18 mouse cellular contexts compared by ENCODE assay signal in the genomic region with DNA sequence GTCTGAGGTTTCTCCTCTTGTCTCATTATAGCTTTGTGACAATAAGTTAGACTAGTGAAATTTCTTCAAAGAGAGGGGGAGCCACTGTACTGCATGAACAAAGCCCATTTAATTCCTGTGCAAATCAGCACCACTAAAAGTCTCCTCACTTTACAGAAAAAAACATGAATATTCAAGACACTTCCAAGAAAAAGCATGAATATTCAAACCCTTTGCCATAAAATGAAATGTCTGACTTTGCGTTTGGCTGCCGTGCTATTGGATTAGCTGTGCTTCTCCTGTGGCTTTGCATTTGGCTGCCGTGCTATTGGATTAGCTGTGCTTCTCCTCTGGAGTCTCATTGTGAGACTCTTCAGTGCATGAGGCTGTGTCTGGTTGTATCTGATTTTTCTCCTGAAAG.
DNase-seq lines count a peak whose midpoint lies in the region; ATAC-seq and TF ChIP-seq lines count a peak whose summit lies in the region.
"Had no signal": no experiment of that assay in that cellular context is flagged by ENCODE, and none has a peak within 500 bp of the region (broad histone marks: within the 10 kb centered on the region; RNA-seq: fewer than 3 reads in every experiment).

No protein-coding gene starts in this region.

- no peak overlapping the region for H3K27ac ChIP-seq in left cerebral cortex, adult 2 months
- no peak overlapping the region for H3K27ac ChIP-seq in forebrain, postnatal 0 days (ENCODE audit: low read depth, low read length)
- H3K27ac ChIP-seq in midbrain, embryonic 15.5 days: no peak overlapping the region
- H3K27ac ChIP-seq: heart, adult 2 months; intestine, embryonic 15.5 days; limb, embryonic 13.5 days; stomach, postnatal 0 days had no signal

- no peaks in the 10 kb centered on the region for H3K36me3 ChIP-seq in forebrain, postnatal 0 days (ENCODE audit: insufficient read depth)
- H3K36me3 ChIP-seq in midbrain, embryonic 15.5 days (replicated peaks): no peaks in the 10 kb centered on the region
- H3K36me3 ChIP-seq: intestine, embryonic 15.5 days; limb, embryonic 13.5 days had no signal

- peak; percentile 89 for ATAC-seq in forebrain, postnatal 0 days
- peak; percentile 81 for ATAC-seq in midbrain, embryonic 15.5 days (replicated peaks)
- ATAC-seq: intestine, embryonic 15.5 days had no signal

- no peaks in the 10 kb centered on the region for H3K9me3 ChIP-seq in forebrain, postnatal 0 days (ENCODE audit: low read length)
- no peaks in the 10 kb centered on the region for H3K9me3 ChIP-seq in midbrain, embryonic 15.5 days
- H3K9me3 ChIP-seq: intestine, embryonic 15.5 days; limb, embryonic 13.5 days had no signal

- TF ChIP-seq POLR2A in brain, embryonic 14.5 days (IDR thresholded peaks at IDR 0.05; ENCODE audit: borderline replicate concordance, extremely low read depth, insufficient read depth, insufficient read length, poor library complexity, severe bottlenecking): no peak

- intact Hi-C loops in left cerebral cortex, adult 2 months (cut with DNase I): no loop called here

- no peak overlapping the region for H3K4me2 ChIP-seq in forebrain, postnatal 0 days (ENCODE audit: low read depth)
- no peak overlapping the region for H3K4me2 ChIP-seq in midbrain, embryonic 15.5 days
- H3K4me2 ChIP-seq: intestine, embryonic 15.5 days; limb, embryonic 13.5 days had no signal

- 17% methylated on average over 3 of the region's 3 CpGs for WGBS in forebrain, postnatal 0 days
- 13% methylated on average over 3 of the region's 3 CpGs for WGBS in midbrain, embryonic 15.5 days

- H3K9ac ChIP-seq in forebrain, postnatal 0 days: no peak overlapping the region
- no peak overlapping the region for H3K9ac ChIP-seq in midbrain, embryonic 15.5 days
- H3K9ac ChIP-seq: intestine, embryonic 15.5 days; limb, embryonic 13.5 days had no signal

- no peaks in the 10 kb centered on the region for H3K27me3 ChIP-seq in forebrain, postnatal 0 days (ENCODE audit: insufficient read depth, low read length)
- H3K27me3 ChIP-seq in midbrain, embryonic 15.5 days (replicated peaks): no peaks in the 10 kb centered on the region
- H3K27me3 ChIP-seq: intestine, embryonic 15.5 days had no signal

- H3K4me3 ChIP-seq in left cerebral cortex, adult 2 months: no peak overlapping the region
- no peak overlapping the region for H3K4me3 ChIP-seq in forebrain, postnatal 0 days (ENCODE audit: low read depth, low read length)
- H3K4me3 ChIP-seq in midbrain, embryonic 15.5 days: no peak overlapping the region
- H3K4me3 ChIP-seq: heart, adult 2 months; intestine, embryonic 15.5 days; limb, embryonic 13.5 days had no signal

- TF ChIP-seq CTCF in left cerebral cortex, adult 2 months (IDR thresholded peaks at IDR 0.05): peak; percentile 23
- TF ChIP-seq CTCF in brain, embryonic 14.5 days (IDR thresholded peaks at IDR 0.05; ENCODE audit: borderline replicate concordance, extremely low read depth, insufficient read depth, insufficient read length): no peak
- TF ChIP-seq CTCF in forebrain, postnatal 0 days (IDR thresholded peaks at IDR 0.05; ENCODE audit: low read depth): peak; percentile 52; the same call in 1 of the 2 replicates

- H3K4me1 ChIP-seq in forebrain, postnatal 0 days (ENCODE audit: insufficient read depth): no peaks in the 10 kb centered on the region
- no peaks in the 10 kb centered on the region for H3K4me1 ChIP-seq in midbrain, embryonic 15.5 days
- H3K4me1 ChIP-seq: intestine, embryonic 15.5 days had no signal

- no peak for DNase-seq in left cerebral cortex, adult 2 months (ENCODE audit: extremely low spot score in 1 of 2, low spot score in 2 of 2)
- no peak for DNase-seq in left cerebral cortex, adult 11 months (ENCODE audit: low spot score)
- DNase-seq in brain, embryonic 14.5 days (ENCODE audit: low read depth): peak; percentile 91
- DNase-seq in forebrain, postnatal 0 days: peak; percentile 68
- no peak for DNase-seq in kidney, adult 8-10 months
- no peak for DNase-seq in gastrocnemius, postnatal 10 days
- DNase-seq: cerebellum, adult 18-20 months; heart, adult 2 months; heart, postnatal 10 days; kidney, postnatal 36 days; layer of hippocampus, postnatal 36 days; lung, adult 18-20 months; lung, postnatal 4 days; spleen, adult 18-20 months had no signal

Comparison
In these comparisons a context has a peak if more than half of its experiments do, and no peak if none do; other contexts are left out.
1. DNase-seq: peak in brain, embryonic 14.5 days (single experiment) and forebrain, postnatal 0 days (single experiment); none in left cerebral cortex, adult 2 months (0 of 2), left cerebral cortex, adult 11 months (single experiment), kidney, adult 8-10 months (0 of 2) and gastrocnemius, postnatal 10 days (single experiment).